Mouse (Mus musculus): Measurements from ENCODE around the gene Rras. TPM values are rescaled to one million over a fixed set of nuclear protein-coding genes. Genes with fewer than 3 reads are reported as not detected.

Gene Rras
- polyA plus RNA-seq, 1 experiment, result 56.8 TPM

DNA sequence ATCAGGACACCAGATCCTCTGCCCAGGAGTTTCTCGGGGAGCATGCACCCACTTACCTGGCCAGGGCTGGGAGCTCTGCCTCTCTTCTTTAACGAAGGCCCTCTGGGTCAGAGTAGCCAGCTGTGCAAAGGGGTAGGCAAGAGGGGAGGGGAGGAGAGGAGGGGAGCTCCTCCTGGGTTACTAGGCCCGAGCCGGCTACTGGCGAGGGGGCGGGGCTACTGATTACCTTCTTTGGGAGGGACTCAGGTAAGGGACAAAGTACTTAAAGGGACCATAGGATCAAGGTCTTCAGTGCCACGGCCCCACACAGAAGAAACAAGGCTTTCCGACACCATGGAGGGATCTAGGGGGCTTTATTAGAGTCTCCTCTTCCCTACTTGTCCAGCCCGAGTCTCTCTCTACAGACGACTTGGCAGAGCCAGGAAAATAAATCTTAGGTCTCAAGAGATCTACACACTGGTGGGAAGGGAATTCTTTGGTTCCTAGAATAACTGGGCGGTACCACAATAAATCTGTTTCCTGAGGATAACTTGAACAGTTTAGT is 43.8 kb downstream of the Rras start:
- Histone ChIP-seq H3K79me2 (ENCODE audit: control insufficient read depth, insufficient read depth) (peaks cover 42% of the 10 kb centered on the region), H3K79me3 (ENCODE audit: low read depth) (peaks cover 35% of the 10 kb centered on the region), H3K4me3 (ENCODE audit: insufficient read depth, poor library complexity, severe bottlenecking) (peak overlapping the region; percentile 12), H3ac (ENCODE audit: control insufficient read depth, insufficient read length, low read depth) (no peak overlapping the region), H3K27me3 (ENCODE audit: control insufficient read depth, insufficient read depth, insufficient read length) (no peaks in the 10 kb centered on the region), H3K36me3 (ENCODE audit: control insufficient read depth, insufficient read depth) (no peaks in the 10 kb centered on the region)
- no peak for TF ChIP-seq FOSL1 (IDR thresholded peaks at IDR 0.05; ENCODE audit: insufficient read depth, low read length, poor library complexity, severe bottlenecking)
- TF ChIP-seq CTCF (IDR thresholded peaks at IDR 0.05; ENCODE audit: control insufficient read depth, insufficient read depth, insufficient read length), result no peak
- no peak for TF ChIP-seq MYOD1 (IDR thresholded peaks at IDR 0.05; ENCODE audit: control insufficient read depth, insufficient read length, low read depth)
- TF ChIP-seq MYOG (IDR thresholded peaks at IDR 0.05; ENCODE audit: control insufficient read depth, extremely low read depth, insufficient read length), result no peak
- no peak for TF ChIP-seq MAX (IDR thresholded peaks at IDR 0.05)
- no peak for TF ChIP-seq USF1 (IDR thresholded peaks at IDR 0.05; ENCODE audit: low read depth)
- no peak for TF ChIP-seq CEBPB (IDR thresholded peaks at IDR 0.05; ENCODE audit: low read depth)

DNA sequence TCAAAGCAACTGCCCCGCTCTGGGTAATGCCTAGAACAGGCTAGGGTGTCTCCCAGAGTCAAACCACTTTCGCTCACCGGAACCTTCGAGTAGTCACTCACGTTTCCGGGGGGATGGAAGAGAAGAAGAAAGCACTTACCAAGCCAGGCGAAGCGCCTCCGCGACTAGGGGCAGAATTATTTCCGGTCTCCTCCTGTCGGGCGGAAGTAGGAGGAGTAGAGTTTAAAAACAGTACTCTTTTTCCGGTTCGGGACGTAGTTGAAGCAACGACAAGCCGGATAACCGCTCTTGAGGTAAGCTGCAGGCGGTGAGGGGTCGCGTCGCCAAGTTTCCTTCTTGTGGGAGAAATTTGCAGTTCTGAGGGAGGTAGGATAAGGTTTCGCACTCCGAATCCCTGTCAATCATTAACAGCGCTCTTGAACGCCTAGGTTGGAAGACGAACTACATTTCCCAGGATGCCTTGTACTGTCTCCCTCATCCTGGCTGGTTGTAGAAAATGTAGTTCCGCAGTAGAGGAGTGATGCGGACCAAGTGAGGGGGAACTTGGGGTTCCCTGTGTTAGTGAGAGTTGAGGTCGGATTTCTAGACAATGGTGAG is 44.6 kb downstream of the Rras start, which contains the start of the genes Nosip and Prrg2:
TSS of gene Nosip (plus strand) at position 191 of the 597 bp plus-strand sequence.
TSS of gene Prrg2 (minus strand) at position 439 of the 597 bp plus-strand sequence.
- peaks cover 35% of the 10 kb centered on the region for H3K79me3 ChIP-seq (ENCODE audit: low read depth)

DNA sequence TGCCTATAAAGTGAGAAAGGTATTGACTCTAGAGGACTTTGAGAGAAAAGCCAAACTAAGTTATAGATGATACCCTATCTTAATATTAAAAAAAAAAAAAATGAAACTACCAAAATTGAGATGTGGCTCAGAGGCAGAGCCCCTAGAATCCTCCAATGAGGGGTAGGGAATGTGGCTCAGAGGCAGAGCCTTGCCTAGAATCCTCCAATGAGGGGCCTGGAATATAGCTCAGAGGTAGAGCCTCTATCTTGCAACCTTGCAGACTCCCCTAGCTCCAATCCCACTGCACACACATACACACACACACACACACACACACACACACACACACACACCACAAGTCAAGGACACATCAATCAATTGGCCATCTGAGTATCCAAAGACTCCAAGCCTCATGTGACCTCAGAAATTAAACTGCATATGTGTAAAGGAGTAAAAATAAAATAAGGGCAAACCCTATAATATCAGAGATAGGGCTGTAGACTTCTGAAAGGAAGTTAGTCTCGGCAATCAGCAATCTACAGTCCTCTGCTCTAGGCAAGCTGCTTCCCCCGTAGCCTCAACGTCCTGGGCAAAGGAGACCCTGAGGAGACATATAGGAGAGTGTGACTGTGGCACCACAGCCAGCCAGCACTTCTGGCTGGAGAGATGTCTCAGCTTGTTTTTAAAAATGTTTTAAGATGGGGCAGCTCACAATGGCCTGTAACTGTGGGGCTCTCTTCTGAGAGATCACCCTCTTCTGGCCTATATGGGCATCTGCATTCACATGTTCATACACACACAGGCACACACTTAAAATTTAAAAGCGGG is 49.6 kb downstream of the Rras start:
- TF ChIP-seq CTCF (IDR thresholded peaks at IDR 0.05; ENCODE audit: control insufficient read depth, insufficient read depth, insufficient read length) (no peak), MYOG (IDR thresholded peaks at IDR 0.05; ENCODE audit: control insufficient read depth, extremely low read depth, insufficient read length) (no peak), MAX (IDR thresholded peaks at IDR 0.05) (no peak), MYOD1 (IDR thresholded peaks at IDR 0.05; ENCODE audit: control insufficient read depth, insufficient read length, low read depth) (no peak), USF1 (IDR thresholded peaks at IDR 0.05; ENCODE audit: low read depth) (no peak), FOSL1 (IDR thresholded peaks at IDR 0.05; ENCODE audit: insufficient read depth, low read length, poor library complexity, severe bottlenecking) (no peak), CEBPB (IDR thresholded peaks at IDR 0.05; ENCODE audit: low read depth) (no peak)
- no peak overlapping the region for H3K4me3 ChIP-seq (ENCODE audit: insufficient read depth, poor library complexity, severe bottlenecking)
- no peak overlapping the region for H3ac ChIP-seq (ENCODE audit: control insufficient read depth, insufficient read length, low read depth)
- H3K79me2 ChIP-seq (ENCODE audit: control insufficient read depth, insufficient read depth), result peaks cover 92% of the 10 kb centered on the region
- no peaks in the 10 kb centered on the region for H3K27me3 ChIP-seq (ENCODE audit: control insufficient read depth, insufficient read depth, insufficient read length)
- H3K36me3 ChIP-seq (ENCODE audit: control insufficient read depth, insufficient read depth), result no peaks in the 10 kb centered on the region
- H3K79me3 ChIP-seq (ENCODE audit: low read depth), result peaks cover 60% of the 10 kb centered on the region

More for the DNA sequence above, 44.6 kb downstream of the Rras start, which contains the start of the genes Nosip and Prrg2:
- H3K4me3 ChIP-seq (ENCODE audit: insufficient read depth, poor library complexity, severe bottlenecking), result peak within 1 kb of the TSS; percentile 52
- peaks cover 48% of the 10 kb centered on the region for H3K79me2 ChIP-seq (ENCODE audit: control insufficient read depth, insufficient read depth)
- H3ac ChIP-seq (ENCODE audit: control insufficient read depth, insufficient read length, low read depth), result peak within 1 kb of the TSS; percentile 76
- H3K36me3 ChIP-seq (ENCODE audit: control insufficient read depth, insufficient read depth), result no peaks in the 10 kb centered on the region
- H3K27me3 ChIP-seq (ENCODE audit: control insufficient read depth, insufficient read depth, insufficient read length), result no peaks in the 10 kb centered on the region
- TF ChIP-seq MYOD1 (IDR thresholded peaks at IDR 0.05; ENCODE audit: control insufficient read depth, insufficient read length, low read depth), result no peak
- no peak for TF ChIP-seq FOSL1 (IDR thresholded peaks at IDR 0.05; ENCODE audit: insufficient read depth, low read length, poor library complexity, severe bottlenecking)
- TF ChIP-seq CTCF (IDR thresholded peaks at IDR 0.05; ENCODE audit: control insufficient read depth, insufficient read depth, insufficient read length), result no peak
- no peak for TF ChIP-seq MAX (IDR thresholded peaks at IDR 0.05)
- no peak for TF ChIP-seq MYOG (IDR thresholded peaks at IDR 0.05; ENCODE audit: control insufficient read depth, extremely low read depth, insufficient read length)
- no peak for TF ChIP-seq CEBPB (IDR thresholded peaks at IDR 0.05; ENCODE audit: low read depth)
- TF ChIP-seq USF1 (IDR thresholded peaks at IDR 0.05; ENCODE audit: low read depth), result no peak

DNA sequence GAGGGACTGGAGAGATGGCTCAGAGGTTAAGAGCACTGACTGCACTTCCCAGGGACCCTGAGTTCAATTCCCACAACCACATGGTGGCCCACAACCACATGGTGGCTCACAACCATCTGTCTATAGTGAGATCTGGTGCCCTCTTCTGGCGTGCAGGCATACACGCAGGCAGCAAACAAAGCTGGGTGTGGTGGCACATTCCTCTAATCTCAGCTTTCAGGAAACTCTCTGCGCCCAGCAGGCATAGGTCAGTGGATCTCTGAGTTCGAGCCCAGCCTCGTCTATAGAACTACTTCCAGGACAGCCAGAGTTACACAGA is 50.2 kb downstream of the Rras start:
- H3K4me3 ChIP-seq (ENCODE audit: insufficient read depth, poor library complexity, severe bottlenecking), result no peak overlapping the region
- TF ChIP-seq MAX (IDR thresholded peaks at IDR 0.05) (peak; percentile 92), USF1 (IDR thresholded peaks at IDR 0.05; ENCODE audit: low read depth) (peak; percentile 76), FOSL1 (IDR thresholded peaks at IDR 0.05; ENCODE audit: insufficient read depth, low read length, poor library complexity, severe bottlenecking) (no peak), CTCF (IDR thresholded peaks at IDR 0.05; ENCODE audit: control insufficient read depth, insufficient read depth, insufficient read length) (peak; percentile 78)
- H3K79me3 ChIP-seq (ENCODE audit: low read depth), result peaks cover 60% of the 10 kb centered on the region
- H3K36me3 ChIP-seq (ENCODE audit: control insufficient read depth, insufficient read depth), result no peaks in the 10 kb centered on the region
- H3K79me2 ChIP-seq (ENCODE audit: control insufficient read depth, insufficient read depth), result peaks cover 92% of the 10 kb centered on the region
- no peak overlapping the region for H3ac ChIP-seq (ENCODE audit: control insufficient read depth, insufficient read length, low read depth)
- H3K27me3 ChIP-seq (ENCODE audit: control insufficient read depth, insufficient read depth, insufficient read length), result no peaks in the 10 kb centered on the region

DNA sequence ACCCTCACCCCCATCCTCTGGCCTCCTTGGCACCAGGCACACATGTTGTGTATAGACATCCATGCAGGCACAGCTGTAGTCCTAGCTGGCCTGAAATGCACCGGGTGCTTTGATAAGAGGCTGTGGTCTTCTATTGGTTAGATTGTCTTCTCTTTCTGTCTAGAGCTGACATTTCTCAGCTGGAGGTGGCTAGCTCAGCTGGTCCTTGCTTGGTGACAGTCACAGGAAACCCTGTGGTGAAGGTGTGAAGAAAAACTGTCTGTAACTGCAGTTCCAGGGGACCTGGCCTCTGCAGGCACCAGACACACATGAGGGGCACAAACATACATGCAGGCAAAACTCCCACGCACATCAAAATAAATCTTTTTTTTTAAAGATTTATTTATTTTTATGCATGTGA is 51.9 kb downstream of the Rras start:
- Histone ChIP-seq H3K4me3 (ENCODE audit: insufficient read depth, poor library complexity, severe bottlenecking) (no peak overlapping the region), H3K79me3 (ENCODE audit: low read depth) (peaks cover 48% of the 10 kb centered on the region), H3K27me3 (ENCODE audit: control insufficient read depth, insufficient read depth, insufficient read length) (no peaks in the 10 kb centered on the region), H3K79me2 (ENCODE audit: control insufficient read depth, insufficient read depth) (peaks cover 88% of the 10 kb centered on the region), H3ac (ENCODE audit: control insufficient read depth, insufficient read length, low read depth) (no peak overlapping the region), H3K36me3 (ENCODE audit: control insufficient read depth, insufficient read depth) (peaks cover 4% of the 10 kb centered on the region)
- TF ChIP-seq MAX (IDR thresholded peaks at IDR 0.05) (no peak), MYOD1 (IDR thresholded peaks at IDR 0.05; ENCODE audit: control insufficient read depth, insufficient read length, low read depth) (no peak), MYOG (IDR thresholded peaks at IDR 0.05; ENCODE audit: control insufficient read depth, extremely low read depth, insufficient read length) (no peak), FOSL1 (IDR thresholded peaks at IDR 0.05; ENCODE audit: insufficient read depth, low read length, poor library complexity, severe bottlenecking) (no peak), USF1 (IDR thresholded peaks at IDR 0.05; ENCODE audit: low read depth) (no peak), CTCF (IDR thresholded peaks at IDR 0.05; ENCODE audit: control insufficient read depth, insufficient read depth, insufficient read length) (no peak), CEBPB (IDR thresholded peaks at IDR 0.05; ENCODE audit: low read depth) (no peak)

Small RNAs within 50 kb of the gene (microRNA-seq; reads per million reads assigned to microRNA genes)
- gene Mir7054 (ENCODE audit: borderline microRNAs expressed), result 0.76 reads per million, percentile 16 among the genes with 10 or more reads in this experiment

Other genes with a start within 250 kb of the Rras start
- gene Nup62, start 201.9 kb upstream of the Rras start, polyA plus RNA-seq (2012; fragmentation: generic; extraction: Trizol), result 102 TPM
- gene Il4i1, start 201.6 kb upstream of the Rras start, polyA plus RNA-seq (2012; fragmentation: generic; extraction: Trizol), result 0.63 TPM
- gene Atf5, start 201.3 kb upstream of the Rras start, polyA plus RNA-seq (2012; fragmentation: generic; extraction: Trizol), result 290 TPM
- gene Akt1s1, start 169.0 kb upstream of the Rras start, polyA plus RNA-seq (2012; fragmentation: generic; extraction: Trizol), result 208 TPM
- 38.4 TPM for gene Tbc1d17, start 168.9 kb upstream of the Rras start, polyA plus RNA-seq (2012; fragmentation: generic; extraction: Trizol)
- 32.0 TPM for gene Pnkp, start 160.8 kb upstream of the Rras start, polyA plus RNA-seq (2012; fragmentation: generic; extraction: Trizol)
- gene Ptov1, start 148.2 kb upstream of the Rras start, polyA plus RNA-seq (2012; fragmentation: generic; extraction: Trizol), result 221 TPM
- gene Med25, start 125.2 kb upstream of the Rras start, polyA plus RNA-seq (2012; fragmentation: generic; extraction: Trizol), result 43.9 TPM
- gene Fuz, start 121.9 kb upstream of the Rras start, polyA plus RNA-seq (2012; fragmentation: generic; extraction: Trizol), result 9.8 TPM
- 129 TPM for gene Ap2a1, start 88.5 kb upstream of the Rras start, polyA plus RNA-seq (2012; fragmentation: generic; extraction: Trizol)
- 0.04 TPM for gene Tsks, start 74.8 kb upstream of the Rras start, polyA plus RNA-seq (2012; fragmentation: generic; extraction: Trizol)
- 5.5 TPM for gene Cpt1c, start 43.1 kb upstream of the Rras start, polyA plus RNA-seq (2012; fragmentation: generic; extraction: Trizol)
- gene Prmt1, start 31.4 kb upstream of the Rras start, polyA plus RNA-seq (2012; fragmentation: generic; extraction: Trizol), result 978 TPM
- gene Irf3, start 20.3 kb upstream of the Rras start, polyA plus RNA-seq (2012; fragmentation: generic; extraction: Trizol), result 43.7 TPM
- 18.1 TPM for gene Bcl2l12, start 19.2 kb upstream of the Rras start, polyA plus RNA-seq (2012; fragmentation: generic; extraction: Trizol)
- 58.4 TPM for gene Scaf1, start 1.6 kb upstream of the Rras start, polyA plus RNA-seq (2012; fragmentation: generic; extraction: Trizol)
- 14.2 TPM for gene Prr12, start 34.9 kb downstream of the Rras start, polyA plus RNA-seq (2012; fragmentation: generic; extraction: Trizol)
- gene Nosip, start 44.5 kb downstream of the Rras start, polyA plus RNA-seq (2012; fragmentation: generic; extraction: Trizol), result 66.6 TPM
- gene Prrg2, start 44.7 kb downstream of the Rras start, polyA plus RNA-seq (2012; fragmentation: generic; extraction: Trizol), result 14.0 TPM
- 166 TPM for gene Rcn3, start 74.3 kb downstream of the Rras start, polyA plus RNA-seq (2012; fragmentation: generic; extraction: Trizol)
- 30.7 TPM for gene Fcgrt, start 85.9 kb downstream of the Rras start, polyA plus RNA-seq (2012; fragmentation: generic; extraction: Trizol)
- 3,175 TPM for gene Rps11, start 106.5 kb downstream of the Rras start, polyA plus RNA-seq (2012; fragmentation: generic; extraction: Trizol)
- gene Rpl13a, start 110.8 kb downstream of the Rras start, polyA plus RNA-seq (2012; fragmentation: generic; extraction: Trizol), result 6,379 TPM
- gene Gm45713, start 118.3 kb downstream of the Rras start, polyA plus RNA-seq (2012; fragmentation: generic; extraction: Trizol), result 0.95 TPM
- 1.6 TPM for gene Flt3l, start 118.5 kb downstream of the Rras start, polyA plus RNA-seq (2012; fragmentation: generic; extraction: Trizol)
- 129 TPM for gene Pih1d1, start 136.3 kb downstream of the Rras start, polyA plus RNA-seq (2012; fragmentation: generic; extraction: Trizol)
- 34.6 TPM for gene Aldh16a1, start 136.6 kb downstream of the Rras start, polyA plus RNA-seq (2012; fragmentation: generic; extraction: Trizol)
- 0.14 TPM for gene Slc17a7, start 146.0 kb downstream of the Rras start, polyA plus RNA-seq (2012; fragmentation: generic; extraction: Trizol)
- not detected for gene Gfy, start 161.6 kb downstream of the Rras start, polyA plus RNA-seq (2012; fragmentation: generic; extraction: Trizol)
- gene Pth2, start 163.0 kb downstream of the Rras start, polyA plus RNA-seq (2012; fragmentation: generic; extraction: Trizol), result not detected
- gene Ccdc155, start 186.9 kb downstream of the Rras start, polyA plus RNA-seq (2012; fragmentation: generic; extraction: Trizol), result not detected
- gene Dkkl1, start 194.2 kb downstream of the Rras start, polyA plus RNA-seq (2012; fragmentation: generic; extraction: Trizol), result 0.07 TPM
- 127 TPM for gene Tead2, start 197.8 kb downstream of the Rras start, polyA plus RNA-seq (2012; fragmentation: generic; extraction: Trizol)
- gene Cd37, start 221.2 kb downstream of the Rras start, polyA plus RNA-seq (2012; fragmentation: generic; extraction: Trizol), result 0.37 TPM
- not detected for gene Slc6a16, start 223.1 kb downstream of the Rras start, polyA plus RNA-seq (2012; fragmentation: generic; extraction: Trizol)

Data from C2C12 (cell line).